15 mouse cellular contexts compared by ENCODE assay signal in the genomic region with DNA sequence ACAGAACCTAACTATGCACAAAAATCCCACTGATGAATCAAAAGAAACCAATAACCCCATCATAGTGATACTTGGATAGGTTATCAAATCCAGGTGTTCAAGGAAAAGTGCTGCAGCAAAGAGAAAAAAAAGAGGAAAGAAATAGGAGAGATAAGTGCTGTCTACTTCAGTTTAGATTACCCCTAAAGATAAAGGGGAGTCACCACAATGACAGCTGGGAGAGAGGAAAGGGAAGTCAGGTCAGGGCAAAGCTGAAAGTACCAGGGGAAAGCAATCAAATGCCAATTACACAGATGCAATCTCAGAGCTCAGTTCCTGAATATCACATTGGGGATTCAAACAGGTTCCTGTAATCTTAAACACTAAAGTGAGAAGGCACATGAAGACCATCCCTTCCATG.
"Had no signal": no experiment of that assay in that cellular context is flagged by ENCODE, and none has a peak within 500 bp of the region (broad histone marks: within the 10 kb centered on the region; RNA-seq: fewer than 3 reads in every experiment).

No protein-coding gene starts in this region.

- DNase-seq: retina, postnatal 1 day; right cerebral cortex, adult 18-20 months; right cerebral cortex, postnatal 14 days; right cerebral cortex, postnatal 25 days; right cerebral cortex, postnatal 4 days; spleen, adult 18-20 months; thymus, adult 18-20 months; thymus, adult 2 months; thymus, postnatal 14 days; thymus, postnatal 25 days; thymus, postnatal 36 days; thymus, postnatal 4 days had no signal

- H3K9ac ChIP-seq: neural tube, embryonic 15.5 days; stomach, embryonic 15.5 days had no signal

- H3K36me3 ChIP-seq: neural tube, embryonic 15.5 days; stomach, embryonic 15.5 days had no signal

- H3K9me3 ChIP-seq: neural tube, embryonic 15.5 days; stomach, embryonic 15.5 days had no signal

- H3K4me1 ChIP-seq: neural tube, embryonic 15.5 days; stomach, embryonic 15.5 days had no signal

- H3K27ac ChIP-seq: neural tube, embryonic 15.5 days; stomach, embryonic 15.5 days; stomach, postnatal 0 days had no signal

- H3K27me3 ChIP-seq: neural tube, embryonic 15.5 days; stomach, embryonic 15.5 days had no signal

- H3K4me3 ChIP-seq: neural tube, embryonic 15.5 days; stomach, embryonic 15.5 days had no signal
